Mouse (Mus musculus): ENCODE results near the gene Supt20.
A peak's percentile ranks its signal among the peaks of the same experiment; 100 is the strongest.

The Supt20 gene

DNA sequence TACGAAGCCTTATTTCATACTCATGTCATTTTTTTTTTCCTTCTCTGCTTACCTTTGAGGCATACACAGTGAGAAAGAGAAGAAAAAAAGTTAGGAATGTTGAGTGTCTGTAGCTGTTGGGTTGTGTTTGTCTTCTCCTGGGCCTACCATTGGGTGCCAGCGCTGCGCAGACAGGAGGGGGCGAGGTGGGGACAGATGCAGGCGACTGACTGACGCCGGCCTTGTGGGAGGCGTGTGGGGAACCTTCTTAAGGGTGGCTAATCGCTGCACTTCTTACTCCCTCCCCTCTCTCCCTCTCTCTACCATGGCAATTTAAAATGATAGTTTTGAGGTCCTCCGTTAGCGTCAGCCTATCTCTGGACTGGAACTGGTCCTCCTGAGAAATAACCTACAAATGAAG is 63.5 kb downstream of the Supt20 start:
- peak; percentile 45 for DNase-seq (ENCODE audit: low read depth)

DNA sequence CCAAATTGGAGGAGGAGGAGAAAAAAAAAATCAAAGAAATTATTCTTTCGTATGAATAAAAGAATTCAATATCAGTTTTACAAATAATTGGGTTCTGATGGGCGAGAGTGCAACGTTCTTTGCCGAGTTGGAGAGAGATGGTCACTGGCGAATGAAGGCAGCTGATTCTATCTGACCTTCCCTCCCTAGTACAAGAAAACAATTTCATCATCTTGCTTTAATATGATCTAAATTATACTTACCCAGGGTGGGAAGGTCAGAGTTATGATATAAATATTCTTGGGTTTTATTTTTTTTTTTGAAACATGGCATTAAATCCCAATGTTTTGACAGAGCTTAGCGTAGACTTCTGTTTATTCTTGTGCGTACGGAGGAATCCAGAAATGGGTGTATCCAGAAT is 64.8 kb downstream of the Supt20 start:
- DNase-seq (ENCODE audit: low read depth) = no peak

DNA sequence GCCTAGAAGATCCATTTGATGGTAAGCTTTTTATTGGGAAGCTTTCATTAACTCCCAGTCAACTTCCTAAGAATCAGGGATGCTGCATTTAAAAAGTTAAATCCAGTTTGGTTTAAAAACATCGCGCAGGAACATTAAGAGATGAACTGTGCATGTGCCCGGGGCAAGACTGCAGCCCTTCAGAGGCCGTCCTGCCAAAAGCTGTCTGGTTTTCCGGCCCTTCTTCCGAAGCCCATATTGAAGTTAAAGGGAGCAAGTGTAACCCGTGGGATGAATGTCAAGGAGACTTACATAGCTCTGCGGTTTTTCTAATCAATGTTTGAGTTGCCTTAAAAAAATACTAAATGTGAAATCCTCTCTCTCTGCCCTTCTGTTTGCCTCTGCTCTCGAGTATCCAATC is 66.6 kb downstream of the Supt20 start:
- no peak for DNase-seq (ENCODE audit: low read depth)

DNA sequence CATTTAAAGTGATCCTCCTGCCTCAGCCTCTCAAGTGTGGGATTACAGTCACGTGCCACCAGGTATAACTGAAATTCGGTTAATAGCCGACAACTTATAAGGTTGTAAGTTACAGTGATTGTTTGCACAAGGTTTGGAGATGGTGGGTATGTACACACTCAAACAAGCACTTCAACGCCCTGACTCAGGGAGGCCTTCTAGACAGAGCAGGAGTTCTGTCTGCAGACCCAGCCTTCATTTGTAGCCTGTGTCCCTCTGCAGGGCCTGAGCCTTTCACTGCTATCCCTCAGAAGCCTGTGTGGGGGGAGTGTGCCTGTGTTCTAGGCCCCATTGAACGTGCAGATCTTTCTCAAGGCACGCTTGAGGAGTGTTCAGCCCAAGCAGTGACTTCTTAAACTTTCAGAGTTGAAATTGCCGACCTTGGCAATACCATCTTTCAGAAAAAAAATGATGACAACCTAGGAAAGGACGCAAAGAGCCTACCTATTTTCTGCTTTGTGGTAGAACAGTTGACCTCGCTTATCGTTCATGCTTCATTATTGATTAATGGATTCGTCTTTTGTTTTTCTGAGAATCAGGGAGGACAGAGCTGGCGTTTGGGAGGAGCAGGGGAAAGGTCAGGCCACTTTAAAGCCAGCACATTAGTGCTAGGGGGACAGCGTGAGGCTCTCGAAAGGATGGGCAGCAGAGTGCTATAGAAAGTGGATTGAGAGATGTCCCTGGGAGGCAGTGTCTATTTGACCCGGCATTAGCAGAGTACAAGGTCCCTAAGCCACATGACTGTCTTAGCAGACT is 67.9 kb downstream of the Supt20 start:
- no peak for DNase-seq (ENCODE audit: low read depth)

DNA sequence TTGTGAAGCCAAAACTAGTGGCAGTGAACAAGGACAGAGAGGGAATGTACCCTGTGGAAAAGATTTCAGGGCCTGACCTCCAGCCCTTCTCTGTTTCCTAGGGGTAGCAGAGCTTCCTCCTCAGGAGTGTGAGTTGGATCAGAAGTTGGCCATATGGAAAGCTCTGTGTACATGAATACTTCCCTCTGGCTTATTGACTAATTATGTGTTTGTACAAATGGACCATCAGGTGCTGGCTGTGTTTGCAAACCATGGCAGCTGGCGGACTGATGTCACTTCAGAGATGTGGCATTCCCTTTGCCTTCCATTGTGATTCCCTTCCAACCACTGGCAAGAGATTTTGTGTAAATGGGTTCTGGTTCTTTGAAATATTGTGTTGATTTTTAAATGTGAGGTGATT is 68.7 kb downstream of the Supt20 start:
- DNase-seq (ENCODE audit: low read depth) = no peak

DNA sequence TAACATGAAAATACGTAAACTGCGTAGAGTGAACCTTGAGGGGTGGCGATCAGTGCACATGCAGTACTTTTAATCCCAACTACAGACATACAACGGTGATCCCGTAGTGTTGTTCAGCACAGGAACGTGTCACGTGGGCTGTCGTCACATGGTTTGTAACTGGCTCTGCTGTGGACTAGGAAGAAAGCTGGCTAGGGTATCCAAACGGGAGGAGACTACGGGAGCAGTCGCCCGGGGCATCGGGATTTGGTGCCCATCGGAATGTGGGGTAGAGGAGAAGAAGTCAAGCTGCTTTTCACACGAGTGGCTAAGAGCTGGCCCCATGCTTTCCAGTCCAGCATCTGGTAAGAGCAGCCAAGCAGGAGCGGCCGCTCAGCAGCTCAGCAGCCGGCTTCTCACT is 71.8 kb downstream of the Supt20 start:
- no peak for DNase-seq (ENCODE audit: low read depth)

DNA sequence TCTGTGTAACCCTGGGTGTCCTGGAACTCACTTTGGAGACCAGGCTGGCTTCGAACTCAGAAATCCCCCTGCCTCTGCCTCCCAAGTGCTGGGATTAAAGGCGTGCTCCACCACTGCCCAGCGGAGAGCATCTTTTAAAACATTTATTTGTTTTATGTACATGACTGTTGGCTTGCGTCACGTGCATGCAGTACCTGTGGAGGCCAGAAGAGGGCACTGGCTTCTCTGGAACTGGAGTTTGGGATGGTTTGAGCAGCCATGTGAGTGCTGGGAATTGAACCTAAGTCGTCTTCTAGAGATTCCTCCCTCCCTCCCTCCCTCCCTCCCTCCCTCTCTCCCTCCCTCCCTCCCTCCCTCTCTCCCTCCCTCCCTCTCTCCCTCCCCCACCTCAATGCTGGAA is 72.9 kb downstream of the Supt20 start:
- peak; percentile 26 for DNase-seq (ENCODE audit: low read depth)

DNA sequence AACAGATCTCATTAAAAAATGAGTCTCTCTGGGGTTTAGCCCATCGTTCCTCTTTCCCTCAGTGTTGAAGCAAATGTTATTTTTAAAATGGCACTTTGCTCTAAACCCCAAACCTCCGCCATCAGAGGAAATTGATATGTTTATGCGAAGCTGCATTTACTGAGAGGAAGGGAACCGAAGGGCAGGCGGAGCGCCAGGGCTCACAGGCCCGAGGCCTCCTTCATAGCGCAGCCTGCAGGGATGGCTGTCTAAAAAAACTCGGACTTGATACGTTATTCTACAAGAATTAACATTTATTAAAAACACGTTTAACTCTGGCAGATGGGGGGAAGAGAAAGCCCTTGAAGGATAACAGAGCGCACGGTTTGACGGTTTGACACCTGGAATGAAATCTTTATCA is 73.4 kb downstream of the Supt20 start:
- no peak for DNase-seq (ENCODE audit: low read depth)

DNA sequence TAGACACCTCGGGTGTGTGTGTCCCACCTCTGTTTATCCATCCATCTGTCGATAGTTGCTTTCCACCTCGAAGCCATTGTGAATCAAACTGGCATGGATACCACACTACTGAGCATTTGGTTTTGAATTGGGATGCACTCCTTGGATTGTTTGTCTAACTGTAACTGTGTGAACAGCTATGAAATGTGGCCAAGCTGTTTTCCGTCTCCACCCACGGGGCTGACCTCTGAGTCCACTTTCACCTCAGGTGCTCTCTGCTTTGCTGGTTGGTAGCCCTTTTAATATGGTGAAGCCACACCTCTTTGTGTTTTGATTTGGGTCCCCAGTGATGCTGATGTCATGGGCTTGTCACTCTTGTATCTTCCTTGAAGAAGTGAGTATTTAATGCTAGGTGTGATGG is 74.2 kb downstream of the Supt20 start:
- no peak for DNase-seq (ENCODE audit: low read depth)

DNA sequence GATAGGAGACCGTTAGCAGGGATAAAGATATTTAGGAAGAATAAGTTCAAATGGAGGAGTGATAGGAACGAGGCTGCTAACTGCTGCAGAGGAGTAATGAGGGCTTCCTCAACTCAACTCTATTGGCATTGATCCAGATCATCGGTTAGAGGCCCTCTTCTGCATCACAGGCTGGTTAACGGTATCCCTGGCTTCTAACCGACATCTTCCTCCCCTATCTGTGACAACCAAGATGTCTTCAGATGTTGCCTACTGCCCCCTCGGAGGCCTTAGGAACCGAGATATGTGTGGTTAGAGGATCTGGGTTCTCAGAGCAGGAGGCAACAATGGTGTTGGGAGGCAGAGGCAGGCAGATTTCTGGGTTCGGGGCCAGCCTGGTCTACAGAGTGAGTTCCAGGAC is 76.0 kb downstream of the Supt20 start:
- no peak for DNase-seq (ENCODE audit: low read depth)

DNA sequence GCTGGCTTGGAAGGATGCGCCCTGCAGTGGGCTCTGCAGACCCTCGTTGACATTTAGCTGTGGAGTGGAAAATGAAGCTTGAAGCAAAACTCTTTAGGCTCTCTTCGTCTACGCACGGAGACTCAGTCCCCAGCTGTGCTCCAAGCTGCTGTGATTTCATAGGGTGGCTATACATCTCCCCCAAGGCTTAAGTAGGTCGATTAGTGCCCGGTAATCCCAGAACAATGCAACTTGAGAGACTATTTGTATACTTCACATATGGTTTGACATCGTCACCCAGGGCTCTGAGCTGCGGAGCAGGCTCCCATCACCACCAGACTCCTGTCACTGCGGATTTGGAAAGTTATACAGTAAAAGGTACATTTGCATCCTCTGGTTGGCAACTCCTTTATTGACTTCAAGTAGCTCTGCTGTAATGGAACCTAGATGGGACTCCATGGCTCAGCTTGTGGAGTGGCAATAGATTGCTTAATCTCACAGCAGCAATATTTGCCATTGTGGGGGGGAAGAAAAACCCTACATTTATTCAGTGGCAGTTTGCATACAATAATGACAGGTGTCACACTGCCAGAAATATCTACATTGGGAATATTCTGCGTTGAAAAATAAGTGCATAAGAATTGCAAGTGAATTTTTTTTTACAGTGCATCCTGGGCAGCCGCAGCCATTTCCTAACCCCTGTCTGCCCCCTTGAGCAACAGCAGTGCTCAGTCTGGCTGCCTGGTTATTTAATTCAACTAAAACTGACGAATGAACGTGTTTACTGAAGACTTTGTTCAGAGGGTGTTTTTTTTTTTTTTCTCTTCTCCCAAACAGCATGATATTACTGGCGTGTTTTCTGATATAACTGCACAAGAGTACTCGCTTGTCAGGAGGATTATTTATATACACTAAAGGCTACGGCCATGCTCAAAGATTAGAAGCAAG is 77.0 kb downstream of the Supt20 start:
- DNase-seq (ENCODE audit: low read depth) = no peak

DNA sequence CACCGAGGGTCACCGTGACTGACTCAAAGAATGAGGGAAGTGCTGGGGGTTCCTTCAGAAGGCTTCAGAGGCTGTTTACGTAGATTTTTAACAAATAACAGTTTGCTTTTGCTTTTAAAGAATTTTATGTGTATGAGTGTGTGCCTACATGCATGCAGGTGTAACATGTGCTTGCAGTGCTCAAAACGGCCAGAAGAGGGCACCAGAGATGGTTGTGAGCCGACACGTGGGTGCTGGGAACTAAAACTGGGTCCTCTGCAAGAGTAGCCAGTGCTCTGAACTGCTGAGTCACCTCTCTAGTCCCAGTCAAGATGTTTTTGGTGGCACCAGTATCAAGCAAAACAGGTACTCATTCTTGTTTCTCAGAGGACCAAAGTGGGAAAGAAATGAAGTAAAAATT is 81.0 kb downstream of the Supt20 start:
- peak; percentile 12 for DNase-seq (ENCODE audit: low read depth)

DNA sequence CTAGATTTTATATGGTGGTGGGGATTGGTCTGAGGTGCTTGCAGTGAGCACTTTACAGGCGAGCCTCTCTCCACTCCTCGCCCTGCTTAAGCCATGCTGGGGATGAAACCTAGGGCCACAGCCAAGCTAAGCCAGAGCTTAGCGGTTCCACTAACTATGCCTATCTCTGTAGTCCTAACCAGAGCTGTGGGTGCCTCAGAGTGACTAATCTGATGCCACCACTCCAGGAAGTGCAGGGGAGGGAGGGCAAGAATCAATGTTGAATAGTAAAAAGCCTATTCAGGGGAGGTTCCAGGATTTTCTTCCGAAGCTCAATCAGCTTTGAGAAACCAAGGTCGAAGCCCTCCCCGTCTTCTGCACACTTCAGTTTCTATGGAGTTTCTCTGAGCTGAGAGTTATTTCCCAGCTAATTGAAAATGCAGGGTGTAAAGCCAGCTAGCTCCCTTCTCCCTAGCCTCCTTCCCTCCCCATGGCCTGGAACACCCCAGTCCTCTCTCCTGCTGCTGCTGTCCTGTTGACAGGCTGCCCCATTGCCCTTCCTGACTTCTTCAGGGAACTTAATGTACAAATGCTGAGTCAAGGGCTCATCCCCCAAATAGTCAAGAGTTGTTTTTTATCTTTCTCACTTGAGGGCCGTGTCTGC is 83.5 kb downstream of the Supt20 start:
- DNase-seq (ENCODE audit: low read depth) = no peak
